Mouse (Mus musculus): ENCODE results near the gene Zfp882. TPM values are rescaled to one million over a fixed set of nuclear protein-coding genes. Genes with fewer than 3 reads are reported as not detected.

Gene Zfp882
- polyA plus RNA-seq (2012; rRNA removed) = 10.1 and 12.8 TPM in 2 replicates

GRCm38 (mm10) chr8:71908309-71909261 lies at the start of gene Zfp882, which contains the start of gene Zfp617:
TSS of gene Zfp882 (plus strand) at chr8:71908608.
TSS of gene Zfp617 (plus strand) at chr8:71908635.

GRCm38 (mm10) chr8:71881618-71882274 lies 26.7 kb upstream of the Zfp882 start, which contains the start of gene Zfp709:
TSS of gene Zfp709 (plus strand) at chr8:71882019.

GRCm38 (mm10) chr8:71950482-71951221 lies 42.2 kb downstream of the Zfp882 start, which contains the start of gene Zfp961:
TSS of gene Zfp961 (plus strand) at chr8:71951038.

Other genes starting within 250 kb of the Zfp882 start
- gene Unc13a, start 236.9 kb upstream of the Zfp882 start, polyA plus RNA-seq (2012; rRNA removed) = 65.1 and 70.6 TPM in 2 replicates
- gene Jak3, start 232.3 kb upstream of the Zfp882 start, polyA plus RNA-seq (2012; rRNA removed) = 4.6 and 6.3 TPM in 2 replicates
- 1.8 and 2.0 TPM in 2 replicates for gene Insl3, start 219.4 kb upstream of the Zfp882 start, polyA plus RNA-seq (2012; rRNA removed)
- gene B3gnt3, start 206.8 kb upstream of the Zfp882 start, polyA plus RNA-seq (2012; rRNA removed) = 0.51 and 0.57 TPM in 2 replicates
- 151 and 159 TPM in 2 replicates for gene Fcho1, start 182.9 kb upstream of the Zfp882 start, polyA plus RNA-seq (2012; rRNA removed)
- 2.8 and 3.0 TPM in 2 replicates for gene Zfp709, start 26.6 kb upstream of the Zfp882 start, polyA plus RNA-seq (2012; rRNA removed)
- gene Zfp617, start within 50 bp of the Zfp882 start, polyA plus RNA-seq (2012; rRNA removed) = 19.3 and 19.6 TPM in 2 replicates
- gene Zfp961, start 42.4 kb downstream of the Zfp882 start, polyA plus RNA-seq (2012; rRNA removed) = 23.7 and 24.7 TPM in 2 replicates
- gene Cyp4f18, start 101.0 kb downstream of the Zfp882 start, polyA plus RNA-seq (2012; rRNA removed) = 0.15 TPM in 2 replicates
- not detected in 2 replicates for gene Olfr372, start 132.6 kb downstream of the Zfp882 start, polyA plus RNA-seq (2012; rRNA removed)
- not detected in 2 replicates for gene Olfr373, start 174.6 kb downstream of the Zfp882 start, polyA plus RNA-seq (2012; rRNA removed)
- not detected in 2 replicates for gene Olfr374, start 198.4 kb downstream of the Zfp882 start, polyA plus RNA-seq (2012; rRNA removed)
- gene Tpm4, start 226.4 kb downstream of the Zfp882 start, polyA plus RNA-seq (2012; rRNA removed) = 184 and 195 TPM in 2 replicates

All from central nervous system, embryonic 14 days (tissue).